Mouse (Mus musculus): ENCODE data around the gene Fam207a.

DNA sequence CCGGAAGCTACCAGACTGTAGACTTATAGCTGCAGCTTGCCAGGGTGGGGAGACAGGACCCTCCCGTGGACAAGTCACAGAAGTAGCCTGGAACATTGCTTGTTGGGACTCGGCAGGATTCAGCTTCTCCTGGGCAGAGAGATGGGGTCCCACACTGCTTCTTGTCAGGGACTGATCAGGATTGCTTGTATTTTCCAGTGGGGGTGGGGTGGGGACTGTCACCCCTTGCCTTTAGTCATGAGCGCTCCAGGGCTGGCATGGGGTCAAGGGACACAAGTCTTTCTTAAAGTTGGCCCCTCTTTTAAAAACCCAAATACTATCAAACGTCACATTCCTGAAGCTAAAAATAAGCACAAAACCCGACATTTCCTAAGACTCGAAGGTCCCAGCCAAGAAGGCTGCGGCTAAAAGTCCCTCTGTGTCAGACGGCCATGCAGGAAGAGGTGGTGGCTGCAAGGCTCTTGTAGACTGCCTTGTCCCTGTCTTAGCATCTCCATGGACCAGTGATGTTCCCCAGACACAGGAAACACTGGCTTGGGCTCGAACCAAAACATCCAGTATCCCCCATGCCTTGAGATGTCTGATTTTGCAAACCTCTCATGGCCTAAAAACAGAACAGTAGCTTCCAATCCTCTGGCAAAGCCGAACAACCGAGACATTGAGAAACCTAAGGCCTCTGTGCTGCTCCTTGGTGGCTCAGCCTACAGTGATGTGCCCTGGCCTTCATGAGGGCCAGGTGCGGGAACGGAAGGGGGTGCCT, 60.2 kb downstream of the Fam207a start:
- no peak for TF ChIP-seq GATA1 (IDR thresholded peaks at IDR 0.05; ENCODE audit: low read length)
- no peak for TF ChIP-seq TAL1 (IDR thresholded peaks at IDR 0.05; ENCODE audit: low read length)
